In genomic region chr3:104336308-104336707, GRCm38 (mm10) we compare ENCODE assay signal across 13 mouse cellular contexts.
DNase-seq lines count a peak whose midpoint lies in the region; ATAC-seq and TF ChIP-seq lines count a peak whose summit lies in the region.
"Had no signal": no experiment of that assay in that cellular context is flagged by ENCODE, and none has a peak within 500 bp of the region (broad histone marks: within the 10 kb centered on the region; RNA-seq: fewer than 3 reads in every experiment).

No protein-coding gene starts in this region.

- no peak overlapping the region for H3K4me3 ChIP-seq in lung, embryonic 16.5 days (ENCODE audit: low read length)
- H3K4me3 ChIP-seq in lung, adult 2 months (replicated peaks; ENCODE audit: extremely low read depth, low read depth, low read length) = no peak overlapping the region
- H3K4me3 ChIP-seq in hindbrain, embryonic 16.5 days (ENCODE audit: low read length) = no peak overlapping the region
- H3K4me3 ChIP-seq: erythroblast, embryonic 14.5 days; liver, embryonic 12.5 days had no signal

- 23% methylated on average over 4 of the region's 4 CpGs for WGBS in lung, embryonic 16.5 days
- 36% methylated on average over 4 of the region's 4 CpGs for WGBS in lung, adult 2 months
- 16% methylated on average over 4 of the region's 4 CpGs for WGBS in hindbrain, embryonic 16.5 days

- TF ChIP-seq CTCF in lung, adult 2 months (IDR thresholded peaks at IDR 0.05; ENCODE audit: insufficient read depth, low read length) = no peak

- no peak overlapping the region for H3K4me2 ChIP-seq in lung, embryonic 16.5 days (ENCODE audit: low read depth, low read length)
- H3K4me2 ChIP-seq in hindbrain, embryonic 16.5 days (ENCODE audit: low read length) = no peak overlapping the region
- H3K4me2 ChIP-seq: liver, embryonic 12.5 days had no signal

- no peak overlapping the region for H3K9ac ChIP-seq in lung, embryonic 16.5 days (ENCODE audit: low read length)
- H3K9ac ChIP-seq in hindbrain, embryonic 16.5 days (ENCODE audit: low read depth, low read length) = peak overlapping the region; percentile 13; the same call in 1 of the 2 replicates
- H3K9ac ChIP-seq: liver, embryonic 12.5 days had no signal

- H3K9me3 ChIP-seq in lung, embryonic 16.5 days (ENCODE audit: control insufficient read depth, low read length) = no peaks in the 10 kb centered on the region
- no peaks in the 10 kb centered on the region for H3K9me3 ChIP-seq in hindbrain, embryonic 16.5 days (ENCODE audit: control insufficient read depth, low read length)
- H3K9me3 ChIP-seq: liver, embryonic 12.5 days had no signal

- DNase-seq in cerebellum, postnatal 10 days = peak; percentile 67 to 79
- DNase-seq in cerebellum, postnatal 25 days = no peak
- no peak for DNase-seq in lung, adult 2 months
- peak; percentile 42 to 57 for DNase-seq in right cerebral cortex, adult 2 months (ENCODE audit: low spot score in 2 of 2)
- DNase-seq in adipocyte (ENCODE audit: low spot score) = no peak
- no peak for DNase-seq in adrenal gland, postnatal 25 days
- DNase-seq: layer of hippocampus, adult 9-11 months; thymus, postnatal 36 days had no signal

- H3K36me3 ChIP-seq in lung, embryonic 16.5 days (ENCODE audit: control insufficient read depth, insufficient read depth, low read length) = no peaks in the 10 kb centered on the region
- H3K36me3 ChIP-seq in hindbrain, embryonic 16.5 days (ENCODE audit: control insufficient read depth, insufficient read depth, low read length) = no peaks in the 10 kb centered on the region
- H3K36me3 ChIP-seq: liver, embryonic 12.5 days had no signal

- no peaks in the 10 kb centered on the region for H3K27me3 ChIP-seq in lung, embryonic 16.5 days (ENCODE audit: control insufficient read depth, insufficient read depth, low read depth, low read length)
- H3K27me3 ChIP-seq in hindbrain, embryonic 16.5 days (replicated peaks; ENCODE audit: control insufficient read depth, insufficient read depth, low read length) = no peaks in the 10 kb centered on the region
- H3K27me3 ChIP-seq: liver, embryonic 12.5 days had no signal

- peaks cover 11% of the 10 kb centered on the region for H3K4me1 ChIP-seq in lung, embryonic 16.5 days (replicated peaks; ENCODE audit: control insufficient read depth, insufficient read depth, low read length)
- no peaks in the 10 kb centered on the region for H3K4me1 ChIP-seq in lung, adult 2 months (ENCODE audit: control insufficient read depth, insufficient read depth, low read length)
- peaks cover 7% of the 10 kb centered on the region for H3K4me1 ChIP-seq in hindbrain, embryonic 16.5 days (ENCODE audit: control insufficient read depth, insufficient read depth, low read depth, low read length)
- H3K4me1 ChIP-seq: liver, embryonic 12.5 days had no signal

- 0 out of 2 replicates have a peak, but pooled peaks have one; percentile 20 for ATAC-seq in lung, embryonic 16.5 days (ENCODE audit: low read depth)
- peak; percentile 53 for ATAC-seq in hindbrain, embryonic 16.5 days
- ATAC-seq: inflammation-experienced regulatory T-cells, adult 6 months; liver, embryonic 12.5 days had no signal

- no peak for TF ChIP-seq POLR2A in lung, adult 2 months (IDR thresholded peaks at IDR 0.05; ENCODE audit: borderline replicate concordance, extremely low read depth, low read depth, low read length)

- H3K27ac ChIP-seq in lung, embryonic 16.5 days (ENCODE audit: low read length) = no peak overlapping the region
- H3K27ac ChIP-seq in hindbrain, embryonic 16.5 days (ENCODE audit: low read depth, low read length) = peak overlapping the region; percentile 7; the same call in 1 of the 2 replicates
- H3K27ac ChIP-seq: liver, embryonic 12.5 days had no signal

Comparison
In these comparisons a context has a peak if more than half of its experiments do, and no peak if none do; other contexts are left out.
1. DNase-seq: peak in cerebellum, postnatal 10 days (2 of 2) and right cerebral cortex, adult 2 months (2 of 2); none in cerebellum, postnatal 25 days (0 of 2), lung, adult 2 months (single experiment), adipocyte (single experiment) and adrenal gland, postnatal 25 days (single experiment).